Mouse (Mus musculus): Measurements from ENCODE around the gene Gm14226. TPM values are rescaled to one million over a fixed set of nuclear protein-coding genes. Genes with fewer than 3 reads are reported as not detected.
"Not testable (repeated sequence)": the region's sequence is repeated elsewhere in the genome, so short reads cannot be mapped to it uniquely, and the experiment has no call there.

The Gm14226 gene
- polyA plus RNA-seq, 1 experiment from 2014 or later, result 1.9 TPM

GRCm38 (mm10) chr2:155045075-155045474, 27.0 kb downstream of the Gm14226 start:
- Histone ChIP-seq H3K4me1 (ENCODE audit: control insufficient read depth, insufficient read depth, low read length) (peaks cover 5% of the 10 kb centered on the region), H3K9ac (ENCODE audit: low read depth, low read length) (no peak overlapping the region), H3K27me3 (replicated peaks; ENCODE audit: control insufficient read depth, insufficient read depth, low read length) (no peaks in the 10 kb centered on the region), H3K9me3 (ENCODE audit: control insufficient read depth, low read length) (no peaks in the 10 kb centered on the region), H3K27ac (ENCODE audit: low read length) (no peak overlapping the region), H3K36me3 (ENCODE audit: control insufficient read depth, insufficient read depth, low read length) (no peaks in the 10 kb centered on the region), H3K4me3 (ENCODE audit: low read length) (no peak overlapping the region), H3K4me2 (ENCODE audit: low read depth, low read length) (no peak overlapping the region)
- no peak for ATAC-seq
- 69% methylated on average over 3 of the region's 3 CpGs for WGBS

- no peaks in the 10 kb centered on the region for H3K9me3 ChIP-seq (ENCODE audit: control insufficient read depth, low read length)
- no peak overlapping the region for H3K4me2 ChIP-seq (ENCODE audit: low read depth, low read length)
- no peak overlapping the region for H3K4me3 ChIP-seq (ENCODE audit: low read length)
- WGBS, result 91% methylated on average over 2 of the region's 2 CpGs
- no peaks in the 10 kb centered on the region for H3K36me3 ChIP-seq (ENCODE audit: control insufficient read depth, insufficient read depth, low read length)
- peaks cover 11% of the 10 kb centered on the region for H3K4me1 ChIP-seq (ENCODE audit: control insufficient read depth, insufficient read depth, low read length)
- ATAC-seq, result no peak
- H3K27me3 ChIP-seq (replicated peaks; ENCODE audit: control insufficient read depth, insufficient read depth, low read length), result no peaks in the 10 kb centered on the region
- no peak overlapping the region for H3K27ac ChIP-seq (ENCODE audit: low read length)
- H3K9ac ChIP-seq (ENCODE audit: low read depth, low read length), result no peak overlapping the region
Observed at GRCm38 (mm10) chr2:155046803-155047202, 28.7 kb downstream of the Gm14226 start.

DNA sequence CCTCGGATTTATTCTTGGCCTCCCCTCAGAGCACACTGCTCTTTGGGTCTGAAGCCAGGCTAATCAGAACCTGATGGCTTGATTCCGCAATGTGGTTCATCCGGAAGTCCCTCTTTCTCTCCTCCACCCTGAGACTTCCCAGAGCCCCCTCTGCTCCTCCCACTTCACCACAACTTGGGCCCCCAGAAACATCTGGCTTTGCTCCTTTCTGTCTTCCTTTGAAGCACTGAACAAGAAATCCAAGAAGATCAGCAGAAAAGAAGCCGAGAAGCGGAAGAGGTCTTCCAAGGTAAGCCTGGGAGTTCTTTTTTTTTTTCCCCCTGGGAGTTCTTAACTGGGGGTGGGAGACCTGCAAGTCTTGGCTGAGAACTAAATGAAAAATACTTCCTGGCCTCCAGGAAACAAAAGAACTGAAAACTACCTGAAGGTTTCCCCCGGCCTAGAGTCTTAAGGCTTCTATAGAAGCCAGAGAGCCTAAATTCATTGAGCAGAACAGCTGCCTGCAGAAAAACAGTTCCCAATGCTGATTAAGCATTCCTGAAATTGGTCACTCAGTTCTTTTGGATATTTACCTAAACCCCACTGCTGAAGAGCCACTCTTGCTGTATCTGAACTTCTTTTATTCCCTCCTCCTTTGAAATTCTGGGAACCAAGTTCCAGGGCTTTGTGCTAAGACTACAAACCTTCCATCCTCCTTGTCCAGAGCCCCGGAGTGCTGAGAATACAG, 29.5 kb downstream of the Gm14226 start:
- Histone ChIP-seq H3K36me3 (ENCODE audit: control insufficient read depth, insufficient read depth, low read length) (no peaks in the 10 kb centered on the region), H3K4me1 (ENCODE audit: control insufficient read depth, insufficient read depth, low read length) (peaks cover 13% of the 10 kb centered on the region), H3K27ac (ENCODE audit: low read length) (no peak overlapping the region), H3K9me3 (ENCODE audit: control insufficient read depth, low read length) (no peaks in the 10 kb centered on the region), H3K9ac (ENCODE audit: low read depth, low read length) (no peak overlapping the region), H3K4me3 (ENCODE audit: low read length) (no peak overlapping the region), H3K27me3 (replicated peaks; ENCODE audit: control insufficient read depth, insufficient read depth, low read length) (no peaks in the 10 kb centered on the region), H3K4me2 (ENCODE audit: low read depth, low read length) (no peak overlapping the region)
- ATAC-seq, result no peak
- 54% methylated on average over 7 of the region's 7 CpGs for WGBS

GRCm38 (mm10) chr2:155050108-155050503, 32.0 kb downstream of the Gm14226 start:
- peak overlapping the region; percentile 55 for H3K4me3 ChIP-seq (ENCODE audit: low read length)
- 25% methylated on average over 5 of the region's 5 CpGs for WGBS
- peak overlapping the region; percentile 94 for H3K4me2 ChIP-seq (ENCODE audit: low read depth, low read length)
- H3K4me1 ChIP-seq (ENCODE audit: control insufficient read depth, insufficient read depth, low read length), result peaks cover 15% of the 10 kb centered on the region
- peak overlapping the region; percentile 88 for H3K27ac ChIP-seq (ENCODE audit: low read length)
- no peaks in the 10 kb centered on the region for H3K36me3 ChIP-seq (ENCODE audit: control insufficient read depth, insufficient read depth, low read length)
- H3K27me3 ChIP-seq (replicated peaks; ENCODE audit: control insufficient read depth, insufficient read depth, low read length), result no peaks in the 10 kb centered on the region
- ATAC-seq, result peak; percentile 22
- H3K9me3 ChIP-seq (ENCODE audit: control insufficient read depth, low read length), result no peaks in the 10 kb centered on the region
- peak overlapping the region; percentile 70 for H3K9ac ChIP-seq (ENCODE audit: low read depth, low read length)

DNA sequence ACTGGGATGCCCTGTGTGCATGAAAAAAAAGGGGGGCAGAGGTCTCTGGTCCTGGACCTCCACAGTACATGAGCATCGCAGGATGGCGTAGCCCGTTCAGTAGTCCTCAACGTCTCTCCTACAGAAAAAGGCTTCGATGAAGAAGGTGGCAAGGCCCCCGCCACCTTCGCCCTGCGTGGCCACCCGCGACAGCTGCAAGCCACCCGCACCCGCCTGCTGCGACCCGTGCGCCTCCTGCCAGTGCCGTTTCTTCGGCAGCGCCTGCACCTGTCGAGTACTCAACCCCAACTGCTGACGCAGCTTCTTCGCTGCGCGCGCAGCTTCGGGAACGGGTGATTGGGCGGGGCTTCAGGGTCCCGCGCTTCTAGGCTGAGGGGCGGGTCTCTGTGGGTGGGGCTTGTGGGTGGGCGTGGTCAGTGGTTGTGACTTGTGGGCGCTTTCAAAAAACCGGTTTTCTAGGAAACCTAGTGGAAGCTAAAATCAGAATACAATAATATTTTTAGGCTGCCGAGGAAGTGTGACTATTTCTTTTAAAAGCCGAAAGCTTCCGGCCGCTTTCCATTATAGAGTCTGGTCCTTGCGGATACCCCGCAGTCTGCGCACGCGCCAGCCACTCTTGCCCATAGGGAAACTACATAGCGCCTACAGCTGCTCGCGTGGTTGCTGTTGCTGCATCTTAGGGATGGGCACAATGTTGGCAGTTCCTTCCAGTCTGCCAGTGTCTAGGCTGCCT, 32.6 kb downstream of the Gm14226 start:
- Histone ChIP-seq H3K9ac (ENCODE audit: low read depth, low read length) (peak overlapping the region; percentile 70), H3K4me1 (ENCODE audit: control insufficient read depth, insufficient read depth, low read length) (peaks cover 21% of the 10 kb centered on the region), H3K27ac (ENCODE audit: low read length) (peak overlapping the region; percentile 88), H3K9me3 (ENCODE audit: control insufficient read depth, low read length) (no peaks in the 10 kb centered on the region), H3K27me3 (replicated peaks; ENCODE audit: control insufficient read depth, insufficient read depth, low read length) (no peaks in the 10 kb centered on the region), H3K36me3 (ENCODE audit: control insufficient read depth, insufficient read depth, low read length) (no peaks in the 10 kb centered on the region), H3K4me3 (ENCODE audit: low read length) (peak overlapping the region; percentile 55), H3K4me2 (ENCODE audit: low read depth, low read length) (peak overlapping the region; percentile 94)
- under 1% methylated on average over 45 of the region's 45 CpGs for WGBS
- peak; percentile 93 for ATAC-seq

- H3K27me3 ChIP-seq (replicated peaks; ENCODE audit: control insufficient read depth, insufficient read depth, low read length), result no peaks in the 10 kb centered on the region
- H3K4me2 ChIP-seq (ENCODE audit: low read depth, low read length), result peak overlapping the region; percentile 94
- H3K27ac ChIP-seq (ENCODE audit: low read length), result peak overlapping the region; percentile 88
- H3K4me1 ChIP-seq (ENCODE audit: control insufficient read depth, insufficient read depth, low read length), result peaks cover 27% of the 10 kb centered on the region
- H3K4me3 ChIP-seq (ENCODE audit: low read length), result peak overlapping the region; percentile 55
- H3K9me3 ChIP-seq (ENCODE audit: control insufficient read depth, low read length), result no peaks in the 10 kb centered on the region
- WGBS, result 13% methylated on average over 9 of the region's 9 CpGs
- peak overlapping the region; percentile 64 for H3K9ac ChIP-seq (ENCODE audit: low read depth, low read length)
- H3K36me3 ChIP-seq (ENCODE audit: control insufficient read depth, insufficient read depth, low read length), result no peaks in the 10 kb centered on the region
- ATAC-seq, result 0 out of 2 replicates have a peak, but pooled peaks have one; percentile 12
Observed at GRCm38 (mm10) chr2:155051622-155052351, 33.7 kb downstream of the Gm14226 start.

DNA sequence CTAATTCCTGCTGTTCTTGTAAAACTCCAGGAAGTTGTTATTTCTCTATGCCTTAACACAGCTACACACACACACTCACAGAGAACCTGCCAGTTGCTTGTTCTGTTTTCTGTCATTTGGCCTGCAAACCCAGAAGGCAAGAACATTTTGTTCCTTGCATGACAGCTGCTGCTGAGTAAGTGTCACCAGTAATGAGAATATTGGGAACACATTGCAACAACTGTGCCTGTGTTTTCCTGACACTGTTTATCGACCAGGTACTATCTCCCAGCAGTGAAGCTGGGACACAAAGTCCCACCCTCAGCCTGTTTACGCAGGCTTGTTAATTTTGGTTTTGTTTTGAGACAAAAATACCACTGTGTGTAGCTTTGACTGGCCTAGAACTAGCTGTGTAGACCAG, 34.6 kb downstream of the Gm14226 start:
- no peak overlapping the region for H3K9ac ChIP-seq (ENCODE audit: low read depth, low read length)
- H3K4me2 ChIP-seq (ENCODE audit: low read depth, low read length), result no peak overlapping the region
- no peak overlapping the region for H3K27ac ChIP-seq (ENCODE audit: low read length)
- peaks cover 24% of the 10 kb centered on the region for H3K4me1 ChIP-seq (ENCODE audit: control insufficient read depth, insufficient read depth, low read length)
- no peaks in the 10 kb centered on the region for H3K27me3 ChIP-seq (replicated peaks; ENCODE audit: control insufficient read depth, insufficient read depth, low read length)
- no peaks in the 10 kb centered on the region for H3K9me3 ChIP-seq (ENCODE audit: control insufficient read depth, low read length)
- no peak for ATAC-seq
- 67% methylated on average over 2 of the region's 2 CpGs for WGBS
- no peak overlapping the region for H3K4me3 ChIP-seq (ENCODE audit: low read length)
- H3K36me3 ChIP-seq (ENCODE audit: control insufficient read depth, insufficient read depth, low read length), result no peaks in the 10 kb centered on the region

GRCm38 (mm10) chr2:155053512-155053911, 35.4 kb downstream of the Gm14226 start:
- H3K4me1 ChIP-seq (ENCODE audit: control insufficient read depth, insufficient read depth, low read length), result peaks cover 24% of the 10 kb centered on the region
- not testable (repeated sequence) for H3K27ac ChIP-seq (ENCODE audit: low read length); H3K9me3 ChIP-seq (ENCODE audit: control insufficient read depth, low read length); H3K4me3 ChIP-seq (ENCODE audit: low read length); H3K27me3 ChIP-seq (replicated peaks; ENCODE audit: control insufficient read depth, insufficient read depth, low read length); H3K4me2 ChIP-seq (ENCODE audit: low read depth, low read length); H3K36me3 ChIP-seq (ENCODE audit: control insufficient read depth, insufficient read depth, low read length); ATAC-seq; H3K9ac ChIP-seq (ENCODE audit: low read depth, low read length)
- 90% methylated on average over 8 of the region's 8 CpGs for WGBS

DNA sequence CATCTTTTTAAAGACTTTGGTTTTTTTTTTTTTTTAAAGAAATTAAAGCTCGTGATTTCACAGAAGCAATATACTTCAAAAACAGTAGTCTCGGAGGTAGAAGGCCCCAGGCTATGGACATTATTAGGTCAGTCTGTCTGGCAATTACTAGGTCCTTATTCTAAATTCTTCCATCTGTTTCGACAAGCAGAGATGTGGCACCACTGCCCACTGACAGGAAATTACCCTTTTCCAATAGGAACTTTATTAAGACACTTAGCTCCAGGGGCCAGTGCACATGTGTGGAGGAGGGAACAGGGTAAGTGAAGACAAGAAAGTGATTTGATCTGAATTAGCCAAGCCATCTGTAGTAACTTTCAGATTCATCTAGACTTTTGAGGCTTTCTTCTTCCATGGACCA, 36.6 kb downstream of the Gm14226 start:
- Histone ChIP-seq H3K4me2 (ENCODE audit: low read depth, low read length) (no peak overlapping the region), H3K36me3 (ENCODE audit: control insufficient read depth, insufficient read depth, low read length) (no peaks in the 10 kb centered on the region), H3K9me3 (ENCODE audit: control insufficient read depth, low read length) (no peaks in the 10 kb centered on the region), H3K4me1 (ENCODE audit: control insufficient read depth, insufficient read depth, low read length) (peaks cover 24% of the 10 kb centered on the region), H3K27ac (ENCODE audit: low read length) (no peak overlapping the region), H3K27me3 (replicated peaks; ENCODE audit: control insufficient read depth, insufficient read depth, low read length) (no peaks in the 10 kb centered on the region), H3K9ac (ENCODE audit: low read depth, low read length) (no peak overlapping the region), H3K4me3 (ENCODE audit: low read length) (no peak overlapping the region)
- WGBS, result 86% methylated on average over 3 of the region's 3 CpGs
- ATAC-seq, result no peak

All from intestine, embryonic 16.5 days (tissue).